Mouse (Mus musculus) thymus, adult 18-20 months (tissue): ENCODE results near the gene Olfr1175-ps.

Experiments used
- DNase-seq, 2 experiments: peaks; one replicate each; pipeline ENCODE4 v3.0.0; 2022; ENCODE audit warnings: mixed read lengths in 2 of 2

The Olfr1175-ps gene

GRCm38 (mm10) chr2:88327115-88327514 lies at the start of gene Olfr1175-ps:
Olfr1175-ps (minus strand) TSS chr2:88327215.
- DNase-seq: no peak

- no peak for DNase-seq
These were observed 29.3 kb upstream of the Olfr1175-ps start for GRCm38 (mm10) chr2:88356304-88356703.

- no peak for DNase-seq
These were observed 19.4 kb upstream of the Olfr1175-ps start, which contains the start of gene Olfr1177-ps for GRCm38 (mm10) chr2:88346392-88346791. Olfr1177-ps (minus strand) TSS chr2:88346492.

- no peak for DNase-seq
These were observed 9.4 kb upstream of the Olfr1175-ps start, which contains the start of gene Olfr1176 for GRCm38 (mm10) chr2:88336421-88336820. Olfr1176 (plus strand) TSS chr2:88336721.

GRCm38 (mm10) chr2:88315035-88315434 lies 12.0 kb downstream of the Olfr1175-ps start, which contains the start of gene Olfr1174-ps:
Olfr1174-ps (minus strand) TSS chr2:88315135.
- DNase-seq: no peak

- DNase-seq: no peak
These were observed 47.2 kb downstream of the Olfr1175-ps start, which contains the start of gene Olfr1173 for GRCm38 (mm10) chr2:88279775-88280174. Olfr1173 (minus strand) TSS chr2:88279875.
